Mouse (Mus musculus) intestine, postnatal 0 days (tissue): Measurements from ENCODE around the gene Psmc2. TPM values are rescaled to one million over a fixed set of nuclear protein-coding genes. Genes with fewer than 3 reads are reported as not detected.
A peak's percentile ranks its signal among the peaks of the same experiment; 100 is the strongest.

Experiments
- ATAC-seq: fragments of 200-750 bp; cut with Nextera tagmentation; 2 replicates; pipeline ENCODE4 v1.8.0; 2017; ENCODE audit warnings: mild to moderate bottlenecking, moderate TSS enrichment, moderate library complexity
- H3K27ac ChIP-seq: fragments of 300-500 bp; sonication (generic); 2 replicates; pipeline ENCODE4 v1.5.1; 2014; ENCODE audit warnings: mild to moderate bottlenecking, low read depth, low read length, moderate library complexity
- H3K27me3 ChIP-seq: fragments of 300-500 bp; sonication (generic); replicated peaks from 2 replicates; pipeline ENCODE4 v1.6.1; 2014; ENCODE audit warnings: low read length, mixed read lengths; ENCODE audit not compliant: control insufficient read depth, insufficient read depth
- H3K36me3 ChIP-seq: fragments of 300-500 bp; sonication (generic); 2 replicates; pipeline ENCODE4 v1.6.1; 2014; ENCODE audit warnings: mild to moderate bottlenecking, moderate library complexity; ENCODE audit not compliant: control insufficient read depth, insufficient read depth
- H3K4me1 ChIP-seq: fragments of 300-500 bp; sonication (generic); replicated peaks from 2 replicates; pipeline ENCODE4 v1.6.1; 2014; ENCODE audit warnings: antibody characterized with exemption, low read length, mixed read lengths; ENCODE audit not compliant: control insufficient read depth, insufficient read depth
- H3K4me2 ChIP-seq: fragments of 300-500 bp; sonication (generic); replicated peaks from 2 replicates; pipeline ENCODE4 v1.6.1; 2014; ENCODE audit warnings: low read depth, mild to moderate bottlenecking, moderate library complexity
- H3K4me3 ChIP-seq: fragments of 300-500 bp; sonication (generic); 2 replicates; pipeline ENCODE4 v1.5.1; 2014; ENCODE audit warnings: low read depth, low read length
- H3K9ac ChIP-seq: fragments of 300-500 bp; sonication (generic); 2 replicates; pipeline ENCODE4 v1.6.1; 2014; ENCODE audit warnings: mild to moderate bottlenecking, low read depth, low read length
- H3K9me3 ChIP-seq: fragments of 300-500 bp; sonication (generic); 2 replicates; pipeline ENCODE4 v1.6.1; 2016; ENCODE audit warnings: mixed run types; ENCODE audit not compliant: control insufficient read depth
- CTCF ChIP-seq: sonication (generic); IDR thresholded peaks from 2 replicates; pipeline ENCODE4 v1.5.1; 2016; ENCODE audit warnings: low read depth, mild to moderate bottlenecking, control low read depth, antibody characterized with exemption, moderate library complexity
- WGBS: fragments of 180-500 bp; shearing (Covaris S2); extraction: QIAGEN DNeasy Blood & Tissue Kit; methylation state at CpG from one replicate; pipeline ENCODE4 v1.1.7; 2014; 5-methylcytosine and 5-hydroxymethylcytosine counted together
- polyA plus RNA-seq: library from polyadenylated mRNA; unstranded; fragments of >200 nt; fragmentation: Nextera tagmentation; extraction: Ambion mirVana; gene quantifications from 2 replicates; pipeline ENCODE4 v1.2.1, GENCODE M21; 2015

Gene Psmc2
- polyA plus RNA-seq, 1 experiment from 2014 or later, result 99.6 TPM

DNA sequence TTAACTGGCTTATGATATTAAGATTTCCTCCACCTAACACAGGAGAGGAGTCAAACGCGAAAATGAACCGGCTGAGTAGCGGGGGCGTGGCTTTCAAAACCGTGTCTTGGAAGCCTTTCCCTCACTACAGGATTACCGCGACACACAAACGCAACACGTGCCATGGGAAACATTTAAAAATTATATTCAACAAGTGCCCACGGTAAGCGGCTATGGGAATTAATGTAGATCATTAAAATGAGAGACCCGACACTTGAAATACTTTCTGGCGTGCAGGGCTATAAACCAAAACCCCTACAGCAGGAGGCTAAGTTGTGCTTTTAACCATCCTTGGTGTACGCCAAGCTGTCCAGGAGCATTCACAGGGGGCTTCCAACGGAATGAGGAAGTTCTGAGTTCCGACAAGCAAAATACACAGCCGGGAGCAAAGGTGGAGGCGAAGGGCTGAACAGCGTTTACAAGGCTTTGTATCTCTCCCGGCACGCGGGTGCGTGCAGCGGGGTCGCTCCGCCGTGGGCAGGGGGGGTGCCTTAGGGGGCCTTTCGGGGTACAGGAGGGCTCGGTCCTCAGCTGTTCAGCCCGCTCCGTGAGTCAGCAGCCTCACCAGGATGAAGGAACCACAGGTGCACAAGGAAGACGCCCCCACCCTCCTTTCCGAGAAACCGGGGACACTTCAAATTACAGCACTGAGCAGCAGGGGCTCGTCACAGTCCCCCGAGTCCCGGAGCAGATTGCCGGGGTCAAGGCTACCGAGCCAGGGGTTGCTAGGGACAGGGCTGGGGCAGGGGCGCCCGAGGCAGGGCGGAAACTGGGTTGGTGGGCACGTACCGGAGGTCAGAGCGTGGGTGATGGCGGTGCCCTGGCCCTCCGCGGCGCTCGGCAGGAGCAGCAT is 676 bp upstream of the Psmc2 start:
- H3K9ac ChIP-seq, result peak overlapping the region; percentile 83

DNA sequence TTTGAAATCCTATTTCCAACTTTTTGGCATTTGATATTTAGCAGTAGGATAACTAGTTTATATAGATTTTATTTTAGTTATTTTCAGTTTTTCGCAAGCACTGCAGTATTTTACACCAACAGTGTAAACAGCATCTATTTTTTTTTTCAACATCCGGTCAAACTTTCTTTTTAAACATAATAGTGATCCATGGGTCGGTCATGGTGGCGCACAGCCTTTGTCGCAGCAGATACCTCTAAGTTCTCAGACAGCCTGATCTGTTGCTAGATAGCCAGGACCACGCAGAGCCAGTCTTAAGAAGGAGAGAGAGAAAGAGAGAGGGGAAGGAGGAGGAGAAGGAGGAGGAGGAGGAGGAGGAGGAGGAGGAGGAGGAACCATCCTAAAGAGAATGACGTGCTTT is 693 bp downstream of the Psmc2 start:
- Histone ChIP-seq H3K9ac (no peak overlapping the region), H3K4me3 (no peak overlapping the region), H3K9me3 (no peaks in the 10 kb centered on the region), H3K27me3 (no peaks in the 10 kb centered on the region), H3K27ac (no peak overlapping the region), H3K36me3 (peaks cover 18% of the 10 kb centered on the region), H3K4me2 (peak overlapping the region; percentile 96), H3K4me1 (no peaks in the 10 kb centered on the region)
- TF ChIP-seq CTCF, result no peak
- WGBS, result 81% methylated on average over 7 of the region's 7 CpGs
- ATAC-seq, result no peak

More for the DNA sequence above, 676 bp upstream of the Psmc2 start:
- peaks cover 31% of the 10 kb centered on the region for H3K36me3 ChIP-seq
- no peaks in the 10 kb centered on the region for H3K27me3 ChIP-seq
- peak overlapping the region; percentile 74 for H3K27ac ChIP-seq
- peak overlapping the region; percentile 96 for H3K4me2 ChIP-seq
- H3K4me1 ChIP-seq, result no peaks in the 10 kb centered on the region
- peak overlapping the region; percentile 97 for H3K4me3 ChIP-seq
- TF ChIP-seq CTCF, result no peak
- WGBS, result under 1% methylated on average over 51 of the region's 51 CpGs
- ATAC-seq, result peak; percentile 32
- H3K9me3 ChIP-seq, result no peaks in the 10 kb centered on the region

DNA sequence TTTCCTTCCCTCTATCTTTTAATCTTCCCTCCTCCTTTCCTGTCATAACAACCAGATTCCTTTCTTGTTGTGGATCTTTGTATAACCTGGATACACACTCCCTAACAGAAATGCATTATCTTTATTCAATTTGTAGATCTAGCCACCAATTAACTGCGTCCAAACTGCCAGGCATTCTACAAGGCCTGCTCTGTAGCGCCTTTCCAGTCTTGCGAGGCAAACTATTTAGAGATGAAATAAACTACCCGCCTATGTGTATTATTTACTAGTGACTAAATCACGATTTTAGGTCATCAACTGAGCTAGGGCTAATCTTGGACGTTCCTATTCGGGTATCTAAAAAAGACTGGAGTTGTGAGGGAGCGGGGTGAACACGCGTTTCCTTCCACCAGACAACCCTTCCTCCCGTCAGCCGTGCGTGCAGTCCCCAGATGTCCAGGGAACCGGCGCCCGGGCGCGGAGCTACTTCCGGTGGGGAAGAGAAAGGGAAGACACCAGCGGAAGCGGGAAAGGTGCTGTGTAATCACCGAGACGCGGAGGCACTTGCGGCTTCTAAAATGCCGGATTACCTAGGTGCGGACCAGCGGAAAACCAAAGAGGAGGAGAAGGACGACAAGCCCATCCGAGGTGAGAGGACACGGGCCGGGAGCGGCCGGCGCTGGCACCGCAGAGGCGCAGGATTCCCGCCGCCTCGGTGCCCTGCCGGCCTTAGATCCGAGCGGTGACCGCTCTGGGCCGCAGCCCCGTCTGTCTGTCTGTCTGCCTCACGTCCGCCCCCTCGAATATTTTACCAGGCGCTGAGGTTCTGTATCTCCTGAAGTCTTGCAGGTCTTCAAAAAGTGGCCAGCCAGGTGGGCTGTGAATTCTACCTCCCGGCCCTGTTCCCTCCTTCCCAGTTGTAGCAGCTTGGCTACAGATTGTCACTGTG is 1.4 kb downstream of the Psmc2 start:
- peak; percentile 90 for ATAC-seq
- H3K4me3 ChIP-seq, result peak overlapping the region; percentile 90
- WGBS, result 1% methylated on average over 50 of the region's 51 CpGs
- no peak for TF ChIP-seq CTCF
- no peaks in the 10 kb centered on the region for H3K27me3 ChIP-seq
- peak overlapping the region; percentile 82 for H3K27ac ChIP-seq
- H3K4me2 ChIP-seq, result peak overlapping the region; percentile 71
- H3K9ac ChIP-seq, result peak overlapping the region; percentile 96
- H3K9me3 ChIP-seq, result no peaks in the 10 kb centered on the region
- H3K4me1 ChIP-seq, result no peaks in the 10 kb centered on the region
- H3K36me3 ChIP-seq, result peaks cover 13% of the 10 kb centered on the region

DNA sequence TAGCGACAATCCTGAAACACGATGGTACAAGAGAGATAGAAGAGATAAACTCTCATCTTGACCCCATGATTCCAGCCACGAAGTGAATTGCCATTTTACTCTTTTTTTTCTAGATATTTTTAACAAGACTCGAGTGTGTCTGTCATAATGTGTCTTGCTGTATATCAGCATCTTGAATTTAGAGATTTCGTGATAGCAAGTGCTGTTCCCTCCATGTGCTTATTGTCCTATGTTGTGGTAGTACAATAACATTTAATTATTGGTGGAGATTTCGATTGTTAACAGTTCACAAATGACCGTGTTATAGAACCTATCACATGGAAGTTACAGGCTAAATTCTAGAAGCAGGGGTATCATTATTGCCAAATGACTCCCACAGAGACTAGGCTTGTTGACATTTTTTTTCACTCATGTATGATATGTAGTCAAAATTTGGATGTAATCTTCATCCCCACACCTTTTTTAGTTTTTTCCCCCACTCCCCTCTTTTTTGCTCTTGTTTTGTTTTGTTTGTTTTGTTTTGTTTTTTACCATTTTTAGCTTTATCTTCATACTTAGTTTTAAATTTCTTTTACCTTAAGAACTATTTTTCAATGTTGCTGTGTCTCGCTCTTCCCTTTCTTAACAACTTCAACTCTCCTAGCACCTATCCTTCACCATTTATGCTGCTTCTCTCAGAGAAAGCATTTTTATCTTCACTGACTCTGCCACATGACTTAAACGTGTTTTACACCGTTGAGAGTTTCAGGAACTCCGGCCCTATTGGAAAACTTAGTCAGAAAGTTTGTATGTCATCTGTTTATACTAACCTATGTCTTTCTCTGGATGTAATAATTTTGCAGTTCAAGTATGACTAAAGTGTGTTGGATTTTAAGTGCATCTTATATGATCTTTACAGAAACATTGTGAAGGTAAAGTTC is 2.4 kb downstream of the Psmc2 start:
- Histone ChIP-seq H3K27me3 (no peaks in the 10 kb centered on the region), H3K4me1 (no peaks in the 10 kb centered on the region), H3K36me3 (peaks cover 4% of the 10 kb centered on the region), H3K4me3 (peak overlapping the region; percentile 90), H3K9ac (peak overlapping the region; percentile 96), H3K4me2 (peak overlapping the region; percentile 71), H3K27ac (peak overlapping the region; percentile 82; the same call in 1 of the 2 replicates), H3K9me3 (no peaks in the 10 kb centered on the region)
- no peak for ATAC-seq
- WGBS, result 29% methylated on average over 11 of the region's 11 CpGs
- TF ChIP-seq CTCF, result no peak

DNA sequence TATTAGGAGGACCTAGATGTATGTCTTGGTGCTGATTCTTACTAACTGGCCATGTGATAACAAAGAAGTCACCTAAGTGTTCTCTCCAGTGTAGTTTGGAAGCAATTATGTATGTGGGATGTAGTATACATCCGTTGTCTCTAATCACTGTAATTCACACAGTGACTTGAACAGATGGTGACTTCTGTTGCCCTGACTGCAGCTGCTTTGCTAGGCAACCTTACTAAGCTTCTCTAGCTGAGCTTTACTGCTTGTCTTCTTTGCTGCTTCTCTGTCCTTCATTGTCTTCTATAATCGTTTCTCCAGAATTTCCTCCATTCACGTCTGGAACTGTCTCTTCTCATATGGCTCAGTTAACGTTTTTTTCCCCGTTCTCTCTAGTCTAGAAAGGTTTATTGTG is 4.0 kb downstream of the Psmc2 start:
- WGBS, result 67% methylated on average over 5 of the region's 5 CpGs
- Histone ChIP-seq H3K4me1 (no peaks in the 10 kb centered on the region), H3K9me3 (no peaks in the 10 kb centered on the region), H3K4me3 (no peak overlapping the region), H3K4me2 (no peak overlapping the region), H3K36me3 (no peaks in the 10 kb centered on the region; the same call in none of the 2 replicates), H3K27me3 (no peaks in the 10 kb centered on the region), H3K9ac (no peak overlapping the region), H3K27ac (no peak overlapping the region)
- ATAC-seq, result no peak
- TF ChIP-seq CTCF, result no peak
